Mouse (Mus musculus) CD8-positive naive resting alpha-beta T cell, adult 2 months (primary cell): ENCODE results near the gene Gm17949.

Experiments
- DNase-seq, 2 experiments: peaks; one replicate each; pipeline ENCODE4 v3.0.0; 2022; ENCODE audit warnings: low read depth in 2 of 2, low spot score in 2 of 2

Gm17949 gene

GRCm38 (mm10) chr17:57011236-57012141 is at the start of gene Gm17949, which contains the start of gene Gtf2f1:
Gene Gm17949 (plus strand): TSS chr17:57011469.
Gene Gtf2f1 (minus strand): TSS chr17:57011288.
- peak; percentile 90 to 92 for DNase-seq

- DNase-seq: no peak
Observed at GRCm38 (mm10) chr17:56961880-56962279, 49.4 kb upstream of the Gm17949 start.

DNA sequence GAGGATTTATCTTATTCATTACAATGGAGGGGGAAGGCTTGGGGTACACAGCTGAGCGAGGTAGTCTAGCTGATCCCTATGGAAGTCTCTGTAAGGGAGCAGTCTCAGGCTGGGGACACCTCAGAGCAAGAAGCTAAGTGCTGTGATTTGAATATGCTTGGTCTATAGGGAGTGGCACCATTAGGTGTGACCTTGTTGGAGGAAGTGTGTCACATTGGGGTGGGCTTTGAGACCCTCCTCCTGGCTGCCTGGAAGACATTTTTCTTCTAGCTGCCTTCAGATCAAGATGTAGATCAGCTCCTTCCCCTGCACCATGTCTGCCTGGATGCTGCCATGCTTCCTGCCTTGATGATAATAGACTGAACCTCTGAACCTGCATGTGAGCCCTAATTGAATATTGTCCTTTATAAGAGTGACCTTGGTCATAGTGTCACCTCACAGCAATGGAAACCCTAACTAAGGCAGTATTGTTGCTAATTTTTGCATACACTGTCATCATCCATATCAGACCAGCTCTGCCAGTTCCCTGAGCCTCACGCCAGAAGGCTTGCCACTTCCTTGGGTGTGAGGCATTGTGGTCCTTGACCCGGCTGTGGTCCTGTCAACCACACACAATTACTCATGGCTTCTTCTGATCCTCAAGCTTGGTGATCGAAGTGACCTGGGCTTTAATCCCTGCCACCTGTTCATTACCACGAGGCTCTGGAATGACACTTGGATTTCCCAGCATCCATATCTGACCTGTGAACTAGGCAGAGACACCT is 48.4 kb upstream of the Gm17949 start:
- no peak for DNase-seq

- DNase-seq: no peak
Observed at GRCm38 (mm10) chr17:56963646-56964045, 47.6 kb upstream of the Gm17949 start.

DNA sequence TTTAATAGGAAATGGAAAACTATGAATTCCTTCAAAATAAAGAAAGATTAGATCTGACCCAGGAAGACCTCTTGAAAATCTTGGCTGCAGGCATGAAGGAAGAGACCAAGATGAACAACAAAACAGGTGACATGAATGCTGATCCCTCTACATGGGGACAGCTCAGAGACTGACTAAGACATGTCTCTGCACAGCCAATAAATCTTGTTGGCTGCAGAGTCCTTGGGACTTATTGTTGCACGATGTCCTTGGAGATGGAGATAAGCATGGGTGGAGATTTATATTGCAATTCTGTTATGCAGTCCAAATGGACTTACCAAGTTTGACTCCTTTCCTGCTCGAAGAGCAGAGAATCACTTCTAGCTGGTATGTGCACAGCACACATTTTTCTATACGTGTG is 41.9 kb upstream of the Gm17949 start:
- DNase-seq: no peak

GRCm38 (mm10) chr17:56970081-56970480 is 41.2 kb upstream of the Gm17949 start:
- no peak for DNase-seq

DNA sequence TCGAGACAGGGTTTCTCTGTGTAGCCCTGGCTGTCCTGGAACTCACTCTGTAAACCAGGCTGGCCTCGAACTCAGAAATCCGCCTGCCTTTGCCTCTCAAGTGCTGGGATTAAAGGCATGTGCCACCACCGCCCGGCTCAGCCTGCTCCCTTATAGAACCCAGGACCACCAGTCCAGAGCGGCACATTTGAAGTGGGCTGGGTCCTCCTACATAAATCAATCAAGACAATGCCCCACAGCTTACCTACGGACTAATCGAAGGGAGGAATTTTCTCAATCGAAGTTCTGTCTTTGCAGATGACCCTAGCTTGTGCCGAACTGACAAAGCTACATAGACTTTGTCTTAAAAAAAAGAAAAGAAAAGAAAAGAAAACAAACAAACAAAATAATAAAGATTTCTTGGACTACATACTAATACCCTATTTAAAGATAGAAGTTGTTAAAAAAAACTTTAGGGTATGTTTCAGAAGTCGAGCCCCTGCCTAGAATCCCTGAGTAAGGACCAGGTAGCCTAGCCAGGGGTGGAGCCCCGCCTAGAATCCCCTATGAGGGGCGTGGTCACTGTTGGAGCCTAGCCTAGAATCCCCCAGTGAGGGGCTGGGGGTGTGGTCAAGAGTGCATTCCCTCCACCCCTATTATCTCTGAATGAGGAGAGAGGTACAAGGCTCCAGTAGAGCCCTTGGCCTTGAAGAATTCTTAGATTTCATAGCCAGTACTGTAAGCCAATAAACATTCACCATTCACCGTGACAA is 37.1 kb upstream of the Gm17949 start:
- no peak for DNase-seq

- DNase-seq: no peak
Observed at GRCm38 (mm10) chr17:56974708-56975240, 36.5 kb upstream of the Gm17949 start.

DNA sequence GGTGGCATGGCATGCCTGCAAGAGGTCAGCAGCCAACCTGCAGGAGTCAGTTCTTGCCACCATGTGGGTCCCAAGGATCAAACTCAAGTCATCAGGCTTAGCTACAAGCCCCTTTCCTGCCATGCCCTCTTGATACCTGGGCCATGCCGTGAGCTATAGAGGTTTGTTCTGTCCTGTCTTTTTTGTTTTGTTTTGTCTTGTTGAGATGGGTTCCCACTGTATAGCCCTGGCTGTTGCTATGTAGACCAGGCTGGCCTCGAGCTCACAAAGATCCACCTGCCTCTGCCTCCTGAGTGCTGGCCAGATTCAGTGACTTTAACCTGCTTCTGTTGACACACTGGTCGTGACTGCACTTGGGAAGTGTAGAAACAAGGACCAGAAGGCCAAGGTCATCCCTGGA is 35.9 kb upstream of the Gm17949 start:
- no peak for DNase-seq

GRCm38 (mm10) chr17:56976531-56977390 is 34.5 kb upstream of the Gm17949 start:
- no peak for DNase-seq

DNA sequence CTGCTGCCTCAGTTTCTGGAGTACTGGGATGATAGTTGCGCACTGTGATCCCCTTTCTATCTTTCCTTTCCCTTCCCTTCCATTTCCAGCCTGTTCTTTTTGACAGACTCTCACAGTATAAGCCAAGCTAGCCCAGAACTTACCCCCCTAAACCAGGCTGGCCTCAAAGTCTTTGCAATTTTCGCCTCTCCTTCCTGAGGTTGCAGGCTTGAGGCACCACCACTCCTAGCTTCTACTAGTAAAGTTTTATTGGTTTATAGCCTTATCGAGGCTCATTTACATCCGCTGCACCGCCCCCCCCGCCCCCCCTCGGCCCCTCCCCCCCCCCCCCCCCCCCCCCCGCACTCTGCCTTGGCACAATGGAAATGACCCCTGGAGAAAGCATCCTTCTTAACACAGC is 31.7 kb upstream of the Gm17949 start:
- no peak for DNase-seq

GRCm38 (mm10) chr17:56981049-56981448 is 30.2 kb upstream of the Gm17949 start:
- no peak for DNase-seq

GRCm38 (mm10) chr17:56982013-56982412 is 29.3 kb upstream of the Gm17949 start, which contains the start of gene Acer1:
Gene Acer1 (minus strand): TSS chr17:56982126.
- no peak for DNase-seq

- DNase-seq: no peak
Observed at GRCm38 (mm10) chr17:56984886-56985285, 26.4 kb upstream of the Gm17949 start.

DNA sequence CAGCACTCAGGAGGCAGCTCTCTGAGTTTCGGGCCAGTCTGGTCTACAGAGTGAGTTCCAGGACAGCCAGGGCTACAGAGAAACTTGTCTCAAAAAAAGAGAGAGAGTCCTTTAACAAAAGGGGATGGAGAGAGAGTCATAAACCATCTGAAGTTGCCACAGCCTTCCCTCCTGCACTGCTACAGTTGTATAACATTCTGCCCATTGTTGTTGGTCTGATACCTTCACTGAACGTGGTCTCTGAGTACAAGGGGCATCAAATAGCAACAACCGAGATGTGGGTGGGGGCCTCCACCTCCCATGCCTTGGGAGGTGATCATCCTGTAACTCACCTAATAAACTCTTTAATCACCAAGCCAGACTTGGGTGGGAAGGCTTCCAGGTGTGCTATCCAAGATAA is 25.6 kb upstream of the Gm17949 start:
- DNase-seq: no peak

GRCm38 (mm10) chr17:56986105-56986805 is 25.0 kb upstream of the Gm17949 start:
- no peak for DNase-seq

GRCm38 (mm10) chr17:56988441-56988840 is 22.8 kb upstream of the Gm17949 start:
- DNase-seq: no peak

- DNase-seq: no peak
Observed at GRCm38 (mm10) chr17:56988921-56989430, 22.3 kb upstream of the Gm17949 start.

DNA sequence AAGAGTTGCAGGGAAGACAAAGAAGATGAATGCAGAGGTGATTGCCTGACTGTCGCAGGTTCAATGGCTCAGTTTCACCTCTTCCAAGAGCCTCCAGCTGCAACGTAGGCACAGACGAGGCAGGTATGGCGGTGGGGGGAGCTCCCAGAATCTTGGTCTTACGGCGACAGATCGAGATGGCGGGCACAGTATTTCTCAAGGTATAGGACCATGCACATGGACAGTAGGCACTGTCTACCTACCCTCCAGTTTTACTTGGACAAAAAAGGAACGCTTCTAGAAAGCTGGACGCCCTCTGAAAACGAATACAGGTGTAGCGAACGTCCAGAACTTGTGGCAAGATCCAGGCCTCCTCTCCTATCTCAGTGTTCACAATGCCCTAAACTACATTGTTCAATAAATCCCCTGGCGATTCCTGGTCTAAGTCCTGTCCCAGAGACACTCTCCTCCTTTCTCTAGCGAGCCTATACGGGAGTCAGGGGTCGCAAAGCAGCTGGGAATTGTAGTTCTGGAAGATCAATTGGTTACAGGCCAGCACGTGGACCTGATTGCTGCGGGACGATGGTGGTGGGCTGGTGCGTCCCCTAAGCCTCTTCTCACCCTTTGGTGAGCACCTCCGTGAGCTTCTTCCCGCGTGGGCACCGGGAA is 21.7 kb upstream of the Gm17949 start:
- DNase-seq: no peak
